Mouse (Mus musculus) gastrocnemius, postnatal 36 days (tissue): Measurements from ENCODE around the gene Pelo. TPM values are rescaled to one million over a fixed set of nuclear protein-coding genes. Genes with fewer than 3 reads are reported as not detected.

Experiments
- DNase-seq, 2 experiments: peaks; one replicate each; pipeline ENCODE4 v3.0.0; 2022
- intact Hi-C: fragments of 180-260 bp; cut with DNase I; formaldehyde crosslinking; loops from one replicate; pipeline ENCODE4 v1.15.1; 2025
- total RNA-seq, 2 experiments: library from RNA; stranded (reverse); gene quantifications; 2 replicates each; pipeline ENCODE4 v1.2.3; 2021

Pelo gene
- total RNA-seq, 2 experiments from 2014 or later = 8.2 to 10.3 TPM

DNA sequence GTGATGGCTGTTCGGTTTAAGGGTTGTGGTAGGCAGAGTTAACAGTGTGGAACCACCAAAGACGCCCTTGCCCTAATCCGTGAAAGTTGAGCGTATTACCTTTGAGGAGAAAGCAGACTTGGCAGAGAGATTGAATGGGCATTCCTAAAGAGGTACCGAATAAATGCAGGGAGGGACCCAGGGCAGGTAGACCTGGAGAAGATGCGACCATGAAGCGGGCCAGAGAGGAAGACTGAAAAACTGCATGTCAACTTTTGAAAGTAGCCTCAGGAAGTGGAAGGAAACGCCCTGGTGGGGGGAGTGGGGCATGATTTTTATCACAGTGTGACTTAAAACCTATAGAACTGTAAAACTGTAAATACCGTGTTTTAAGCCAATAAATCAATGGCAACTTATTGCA lies 9.4 kb upstream of the Pelo start:
- no peak for DNase-seq
- intact Hi-C loops = loop anchor here (5.0 to 10.0 kb wide), 2 partner anchors 118 to 265 kb away; no protein-coding TSS in a partner anchor

DNA sequence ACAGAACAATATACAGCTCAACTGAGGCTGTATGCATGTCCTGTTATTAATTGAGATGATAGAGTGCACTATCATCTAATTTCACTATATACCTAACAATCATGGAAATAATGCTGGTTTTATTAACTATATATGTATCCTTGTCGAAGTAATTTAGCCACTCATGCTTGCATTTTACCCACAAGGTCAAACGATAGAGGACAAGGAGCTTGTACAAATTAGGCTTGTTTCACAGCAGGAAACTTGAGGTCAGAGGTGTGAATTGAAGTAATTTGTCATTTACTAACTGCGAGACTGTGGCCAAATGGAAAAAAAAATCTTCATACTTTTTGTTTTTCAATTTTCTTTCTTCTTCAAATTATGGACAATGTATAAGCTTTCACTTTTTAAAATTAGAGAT lies 8.2 kb upstream of the Pelo start:
- intact Hi-C loops = loop anchor here (5.0 to 10.0 kb wide), 2 partner anchors 119 to 263 kb away; no protein-coding TSS in a partner anchor

DNA sequence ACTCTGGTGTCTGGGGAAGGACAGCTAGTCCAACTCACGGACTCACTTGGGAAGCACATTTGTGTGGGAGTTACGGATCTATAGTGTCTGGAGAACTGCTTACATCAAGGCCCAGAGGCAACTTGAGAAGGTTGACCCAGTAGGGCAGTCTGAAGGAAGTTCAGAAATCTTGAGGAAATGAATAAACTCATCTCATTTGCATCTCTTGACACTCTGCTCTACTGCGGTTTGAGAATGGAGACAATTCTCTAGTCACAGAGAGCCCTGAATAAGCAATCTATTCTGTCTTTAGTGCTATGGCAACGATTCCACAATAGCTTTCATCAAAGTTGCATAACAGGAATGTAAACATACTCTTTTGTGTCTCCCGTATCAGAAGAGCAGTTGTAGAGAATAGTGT lies 7.0 kb upstream of the Pelo start:
- intact Hi-C loops = loop anchor here (5.0 to 10.0 kb wide), 2 partner anchors 120 to 262 kb away; no protein-coding TSS in a partner anchor
- DNase-seq = no peak

More for the DNA sequence above, 8.2 kb upstream of the Pelo start:
- no peak for DNase-seq

DNA sequence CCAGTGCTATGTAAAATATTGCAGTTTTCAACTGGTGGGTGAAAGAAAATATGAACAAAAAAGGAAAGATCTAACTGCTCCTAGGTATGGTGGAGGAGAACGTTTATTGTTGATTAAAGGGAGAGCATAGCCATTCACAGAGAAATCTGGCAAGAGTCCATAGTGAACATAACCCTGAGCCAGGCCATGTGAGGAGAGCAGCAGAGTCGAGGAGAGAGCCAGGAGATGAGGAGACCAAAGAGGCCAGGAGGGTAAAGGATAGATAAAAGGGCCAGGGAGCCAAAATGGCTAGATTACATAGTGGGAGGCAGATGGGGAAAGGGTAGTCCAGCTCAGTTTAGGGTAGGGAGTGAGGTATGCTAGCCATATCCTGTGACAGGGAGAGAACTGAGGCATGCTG lies 6.2 kb upstream of the Pelo start:
- no peak for DNase-seq

DNA sequence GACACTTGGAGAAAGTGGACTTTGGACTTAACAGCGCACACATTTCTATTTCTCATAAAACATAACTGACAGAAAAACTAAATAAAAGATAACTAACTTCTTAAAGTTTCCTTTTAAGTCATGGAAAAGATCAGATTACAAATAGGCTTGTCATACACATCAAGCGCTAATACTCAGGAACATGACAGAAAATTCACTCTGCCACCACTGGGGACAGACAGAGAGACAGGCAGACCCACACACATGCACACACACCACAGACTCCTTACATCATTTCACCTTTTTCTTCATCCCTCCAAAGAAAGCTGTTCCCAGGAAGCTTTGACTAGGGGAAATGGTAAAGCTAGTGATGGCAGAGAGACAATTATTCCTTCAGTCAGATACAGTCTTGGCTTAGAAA lies 5.4 kb upstream of the Pelo start:
- intact Hi-C loops = loop anchor here (5.0 to 10.0 kb wide), 2 partner anchors 122 to 261 kb away; no protein-coding TSS in a partner anchor
- DNase-seq = no peak

More for the DNA sequence above, 6.2 kb upstream of the Pelo start:
- intact Hi-C loops = loop anchor here (5.0 to 10.0 kb wide), 2 partner anchors 121 to 261 kb away; no protein-coding TSS in a partner anchor

DNA sequence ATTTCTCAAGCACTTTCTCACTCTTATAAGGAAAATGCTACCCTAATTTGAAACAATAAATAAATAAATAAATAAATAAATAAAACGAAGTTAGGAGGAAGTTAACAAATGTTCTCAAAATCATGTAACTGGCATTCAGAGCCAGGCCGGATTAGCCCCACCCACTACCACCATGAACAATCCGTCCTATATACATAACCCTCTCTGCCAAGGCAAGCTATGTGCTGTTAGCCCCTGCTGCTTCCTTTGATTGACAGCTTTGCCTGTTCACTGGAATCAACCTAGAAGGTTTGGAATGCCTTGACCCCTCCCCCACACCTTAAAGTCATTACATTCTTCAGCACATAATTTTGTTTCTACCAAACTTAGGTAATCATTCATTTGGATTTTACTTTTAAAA lies 1.5 kb upstream of the Pelo start:
- intact Hi-C loops = loop anchor here (10.0 kb wide), 1 partner anchor 257 kb away; no protein-coding TSS in a partner anchor
- no peak for DNase-seq

DNA sequence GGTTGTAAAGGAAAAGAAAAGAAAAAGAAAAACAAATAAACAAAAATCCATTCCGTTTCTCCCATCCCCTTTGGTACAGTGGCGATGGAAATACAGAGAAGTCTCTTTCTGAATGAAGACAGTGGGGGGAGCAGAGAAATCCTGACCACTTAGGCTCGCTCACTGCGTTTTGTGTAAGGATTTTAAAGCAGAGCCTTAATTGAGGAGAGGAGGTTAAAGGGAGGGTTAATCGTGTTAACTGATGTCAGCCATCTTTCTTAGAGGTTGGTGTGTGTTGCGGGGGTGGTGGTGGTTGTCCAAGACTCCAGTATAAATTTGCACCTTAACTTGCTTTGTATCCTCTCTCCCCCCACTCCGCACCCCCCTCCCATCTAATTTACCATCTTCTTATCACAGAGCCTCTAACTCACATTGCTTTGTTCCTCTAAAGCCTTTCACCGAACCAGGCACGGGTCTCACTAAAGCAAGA lies 1.0 kb upstream of the Pelo start:
- DNase-seq = no peak
- intact Hi-C loops = loop anchor here (10.0 kb wide), 1 partner anchor 256 kb away; no protein-coding TSS in a partner anchor

DNA sequence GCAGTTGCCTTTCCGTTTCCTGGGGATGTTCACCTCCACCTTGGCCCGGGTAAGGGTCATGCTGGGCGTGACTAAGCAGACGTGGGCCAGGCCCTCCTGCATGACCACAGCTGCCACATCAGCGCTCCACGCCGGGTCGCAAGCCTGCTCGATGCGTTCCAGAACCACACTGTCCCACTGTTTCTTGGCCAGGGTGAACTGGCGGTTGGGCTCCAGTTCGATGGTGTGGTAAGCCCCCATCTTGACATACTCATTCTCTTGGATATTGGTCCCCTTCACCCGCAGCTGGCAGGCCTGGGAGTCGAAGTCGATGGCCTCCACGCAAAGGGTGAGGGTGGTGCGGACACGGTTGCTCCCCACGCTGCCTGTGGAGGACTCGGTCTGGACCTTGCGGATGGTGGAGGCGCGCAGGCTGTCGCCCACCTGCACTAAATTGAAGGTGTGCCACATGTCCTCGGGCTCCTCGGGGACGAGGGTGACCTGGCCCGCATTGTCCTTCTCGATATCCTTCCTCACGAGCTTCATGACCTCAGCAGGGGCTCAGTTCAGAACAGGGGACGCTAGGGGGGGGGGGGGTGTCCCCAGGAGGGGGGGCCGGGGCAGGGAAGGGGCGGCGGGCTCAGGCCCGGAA lies 476 bp downstream of the Pelo start:
- intact Hi-C loops = loop anchor here (10.0 kb wide), 1 partner anchor 255 kb away; no protein-coding TSS in a partner anchor
- DNase-seq = peak; percentile 17 to 30

DNA sequence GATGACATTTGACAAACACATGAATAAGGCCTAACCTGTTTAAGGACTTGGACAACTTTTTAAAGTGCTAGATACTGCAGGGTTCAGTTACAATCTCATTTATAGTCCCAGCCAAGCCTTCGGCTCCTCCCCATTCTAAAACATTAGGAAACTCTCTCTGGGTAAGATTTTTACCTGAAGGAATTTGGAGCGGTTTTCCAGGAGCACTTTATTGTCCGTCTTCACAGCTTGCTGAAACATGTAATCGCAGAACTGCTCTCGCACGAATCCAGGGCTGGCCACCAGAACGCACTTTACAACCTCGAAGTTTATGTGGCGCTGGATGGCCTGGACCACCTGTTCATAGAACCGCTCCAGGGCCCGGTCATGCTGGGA lies 979 bp downstream of the Pelo start:
- no peak for DNase-seq
- intact Hi-C loops = no loop called here

DNA sequence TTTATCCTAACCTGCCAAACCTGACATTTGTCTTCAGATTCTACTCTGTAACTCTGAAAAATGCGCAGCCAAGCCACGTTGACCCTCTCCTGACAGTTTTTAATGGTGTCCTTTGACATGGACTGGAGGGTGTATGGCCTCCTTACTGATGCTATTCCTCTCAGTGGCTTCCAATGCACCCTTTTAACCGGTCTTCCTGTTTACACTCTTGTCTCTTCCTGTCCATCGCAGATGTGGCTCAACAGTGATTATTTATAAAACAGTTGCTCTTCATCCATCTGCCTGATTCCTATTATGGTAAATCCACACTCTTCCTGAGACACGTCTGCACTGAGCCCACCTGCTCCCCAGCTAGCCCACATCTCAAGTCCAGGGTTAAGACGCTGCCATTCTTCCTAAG lies 4.0 kb downstream of the Pelo start:
- intact Hi-C loops = no loop called here
- DNase-seq = no peak

DNA sequence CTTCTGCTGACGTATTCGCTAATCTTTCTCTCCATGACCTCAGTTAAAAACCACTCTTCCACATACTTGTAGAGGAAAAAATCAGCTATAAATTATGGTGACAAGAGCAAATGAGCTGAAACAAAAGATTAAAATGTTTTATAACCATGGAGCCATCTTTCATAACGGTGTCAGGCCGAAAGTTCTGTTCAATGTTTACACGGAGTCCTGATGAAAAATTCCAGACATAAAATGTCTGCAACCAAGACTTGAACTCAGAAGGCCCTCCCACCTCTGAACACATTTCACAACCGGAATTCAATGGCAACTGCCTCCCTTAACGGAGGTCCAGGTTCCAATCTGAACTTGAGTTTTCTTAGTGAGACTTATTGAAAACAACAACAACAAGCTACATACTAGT lies 7.6 kb downstream of the Pelo start:
- intact Hi-C loops = no loop called here
- DNase-seq = no peak

DNA sequence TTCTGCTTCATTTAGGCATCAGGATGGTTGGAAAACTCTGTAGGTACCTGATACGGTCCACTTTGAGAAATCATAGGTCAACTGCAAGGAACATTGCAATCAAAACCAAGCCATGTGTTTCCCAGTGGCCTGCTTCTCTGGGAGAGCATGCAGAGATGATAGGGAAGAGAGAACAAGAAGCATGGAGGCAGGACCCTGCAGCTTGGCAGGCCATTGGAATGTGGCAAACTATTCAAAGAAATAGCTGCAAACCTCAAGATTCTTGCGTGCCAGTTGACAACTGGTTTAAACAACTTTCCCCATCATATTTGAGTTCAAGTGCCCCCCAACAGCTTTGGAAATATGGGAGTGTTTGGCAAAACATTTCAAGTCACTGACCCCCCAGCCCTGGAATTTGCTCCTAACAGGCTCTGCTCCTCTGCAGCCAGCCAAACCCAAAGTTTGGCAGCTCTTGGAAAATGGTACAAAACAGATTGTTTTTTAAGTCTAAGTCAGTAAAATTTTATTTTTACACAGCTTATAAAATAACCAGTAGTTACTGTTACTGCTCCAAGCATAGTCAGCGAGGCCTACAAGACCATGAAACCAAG lies 9.9 kb downstream of the Pelo start:
- intact Hi-C loops = no loop called here

DNA sequence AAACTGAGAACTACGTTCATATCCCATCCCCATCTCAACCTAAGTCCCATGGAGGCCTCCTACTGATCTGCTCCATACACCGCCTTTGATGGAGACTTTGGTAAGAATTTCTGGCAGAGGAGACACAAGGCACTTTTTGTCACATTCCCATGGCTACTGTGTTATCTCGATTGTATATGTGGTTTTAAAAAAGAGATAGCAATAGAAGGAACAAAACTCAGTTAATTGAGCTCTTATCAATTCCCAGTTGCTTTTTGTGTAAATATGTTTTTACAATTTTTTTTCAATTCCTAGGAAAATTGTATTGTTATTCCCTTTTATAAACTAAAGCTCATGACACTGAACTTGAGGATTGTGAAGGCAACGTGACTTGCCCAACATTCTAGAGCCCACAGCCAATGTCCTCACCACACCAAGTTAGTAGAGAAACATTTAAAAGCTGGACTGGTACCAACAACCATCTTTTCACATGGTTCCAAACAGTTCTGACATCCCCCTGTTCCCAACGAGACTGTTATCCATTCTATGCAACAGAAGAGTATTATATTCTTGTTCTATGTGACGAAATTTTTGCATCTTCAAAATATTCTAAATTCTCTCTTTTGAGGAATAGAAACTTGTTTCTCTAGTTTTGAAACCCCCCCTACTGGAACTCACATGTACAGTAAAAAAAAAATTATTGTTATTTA lies 10.8 kb downstream of the Pelo start:
- intact Hi-C loops = no loop called here
- no peak for DNase-seq

More for the DNA sequence above, 9.9 kb downstream of the Pelo start:
- no peak for DNase-seq

DNA sequence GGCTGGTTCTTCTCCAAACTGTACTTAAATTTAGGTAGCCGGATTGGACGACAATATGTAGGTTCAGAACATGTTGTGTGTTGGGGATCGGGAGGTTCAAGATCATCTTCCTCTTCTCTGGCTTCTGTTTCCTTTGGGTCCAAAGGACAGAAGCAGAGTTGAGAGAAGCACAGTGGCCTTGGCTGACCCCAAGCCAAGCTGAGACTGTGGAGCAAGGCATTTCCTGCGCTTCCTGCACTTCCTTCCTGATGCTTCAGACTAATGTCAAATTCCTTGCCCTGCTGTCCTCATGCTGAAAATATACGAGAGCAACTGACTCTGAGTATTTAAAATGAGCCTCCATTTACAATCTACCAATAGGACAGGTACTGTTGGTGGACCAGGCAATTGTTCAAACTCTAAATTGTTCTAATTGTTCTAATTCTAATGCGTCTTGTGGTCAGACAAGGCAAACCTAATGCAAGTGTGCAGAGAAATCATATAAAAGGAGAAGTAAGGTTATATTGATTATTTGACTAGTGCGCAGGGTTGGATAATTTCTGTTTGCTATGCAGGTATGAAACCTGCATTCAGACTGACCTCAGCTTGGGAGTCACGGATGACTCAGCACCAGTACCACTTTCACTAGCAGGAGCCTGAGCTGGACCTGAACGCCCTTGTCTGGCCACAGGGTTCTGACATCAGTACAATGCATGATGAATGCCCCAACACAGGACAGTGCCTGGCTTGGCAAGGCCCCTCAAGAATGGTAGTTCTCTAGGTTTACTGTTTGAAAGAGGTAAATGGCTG lies 12.4 kb downstream of the Pelo start:
- intact Hi-C loops = no loop called here
- no peak for DNase-seq

DNA sequence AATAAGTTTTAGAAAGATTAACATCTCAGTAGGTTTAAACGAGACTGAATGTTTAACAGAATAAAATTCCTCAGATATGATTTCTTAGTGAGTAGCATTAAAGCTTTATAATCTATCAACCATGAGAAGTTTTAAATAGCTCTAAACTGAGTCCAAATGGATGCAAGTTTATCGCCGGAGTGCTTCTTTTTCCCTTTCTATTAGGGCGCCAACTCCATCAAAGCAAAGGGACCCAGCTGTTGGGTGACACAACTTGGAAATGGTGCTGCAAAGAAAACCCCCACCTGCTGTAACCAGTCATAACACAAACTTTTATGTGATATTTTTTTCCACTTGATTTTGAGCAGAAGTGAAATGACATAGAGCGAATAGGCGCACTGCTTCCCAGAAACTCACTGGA lies 17.6 kb downstream of the Pelo start:
- intact Hi-C loops = no loop called here
- DNase-seq = no peak

DNA sequence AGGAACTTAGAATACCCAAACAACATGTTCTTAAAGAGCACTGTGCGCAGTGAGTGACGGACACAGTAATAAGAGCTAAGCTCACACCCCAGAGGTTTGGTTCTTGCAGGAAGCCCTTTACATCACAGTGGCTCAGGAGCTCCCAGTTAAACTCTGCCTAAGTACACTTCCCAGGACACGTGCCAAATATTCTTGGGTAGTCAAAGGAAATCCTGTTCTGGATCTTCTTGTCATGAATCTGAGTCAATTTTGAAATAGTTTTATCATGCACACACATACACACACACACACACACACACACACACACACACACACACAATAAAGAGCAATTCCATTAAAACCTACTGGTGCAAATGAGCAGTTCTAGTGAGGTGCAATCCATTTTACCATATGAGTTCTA lies 18.6 kb downstream of the Pelo start:
- intact Hi-C loops = no loop called here
- DNase-seq = no peak

DNA sequence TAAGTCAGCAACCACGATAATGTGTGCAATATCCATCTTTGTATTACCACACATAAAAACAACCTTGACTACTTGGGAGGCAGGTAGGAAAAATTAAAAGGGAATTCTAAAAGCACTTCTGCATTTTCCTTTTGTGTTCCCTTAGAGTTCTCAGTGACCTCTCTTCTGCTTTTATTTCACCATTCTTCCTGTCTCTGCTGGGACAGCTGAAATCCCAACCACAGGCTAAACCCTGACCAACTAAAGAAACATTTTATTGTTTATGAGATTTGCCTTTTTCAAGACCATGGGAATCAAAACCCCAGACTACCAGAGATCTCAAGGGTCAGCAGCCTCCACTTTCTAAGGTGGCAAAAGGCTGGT lies 22.0 kb downstream of the Pelo start:
- no peak for DNase-seq
- intact Hi-C loops = no loop called here

DNA sequence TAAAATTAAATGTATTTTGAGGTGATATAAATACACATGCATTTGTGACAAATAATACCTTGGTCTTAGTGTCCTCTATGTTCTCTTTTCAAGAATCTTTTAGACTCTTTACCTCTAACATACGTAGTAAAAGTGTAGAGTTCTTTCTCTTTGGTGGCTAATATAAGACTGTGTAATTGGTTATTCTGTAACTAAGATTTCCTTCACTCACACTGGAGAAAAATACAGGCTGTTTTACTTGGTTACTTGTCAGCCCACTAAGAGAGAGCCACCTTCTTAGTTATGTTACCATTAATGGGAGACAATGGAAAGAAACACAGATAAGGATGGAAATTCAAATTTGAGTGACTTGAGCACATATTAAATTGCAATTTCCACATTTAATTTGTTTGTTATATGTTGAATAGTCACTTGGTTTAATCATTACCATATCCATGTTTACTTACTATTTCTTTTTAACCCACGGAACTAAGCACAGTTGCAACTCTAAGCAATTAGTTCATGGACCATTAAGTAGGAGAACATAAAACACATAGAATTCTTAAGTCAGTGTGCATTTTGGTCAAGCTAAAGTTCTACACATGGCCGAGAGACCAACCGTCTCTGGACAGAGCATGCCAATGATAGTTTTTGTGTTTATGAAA lies 22.5 kb downstream of the Pelo start:
- no peak for DNase-seq
- intact Hi-C loops = no loop called here

DNA sequence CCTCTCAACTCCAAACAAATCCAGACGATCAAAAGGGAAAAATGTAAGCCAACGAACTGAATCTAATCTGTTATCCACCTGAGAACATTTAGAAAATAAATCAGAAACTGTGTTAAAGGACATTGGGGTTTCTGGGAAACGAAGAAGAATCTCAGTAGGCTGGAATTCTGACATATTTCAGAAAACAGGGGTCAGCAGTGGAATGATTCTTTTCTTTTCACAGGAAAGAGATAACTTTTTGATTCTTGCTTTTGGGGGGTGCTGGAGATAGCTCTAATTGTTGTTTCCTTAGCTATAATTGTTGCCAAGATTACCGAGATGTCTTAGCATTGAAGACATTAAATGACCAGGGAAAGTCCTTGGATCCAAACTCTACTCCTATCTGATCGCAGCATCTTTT lies 32.4 kb downstream of the Pelo start:
- no peak for DNase-seq
- intact Hi-C loops = no loop called here

DNA sequence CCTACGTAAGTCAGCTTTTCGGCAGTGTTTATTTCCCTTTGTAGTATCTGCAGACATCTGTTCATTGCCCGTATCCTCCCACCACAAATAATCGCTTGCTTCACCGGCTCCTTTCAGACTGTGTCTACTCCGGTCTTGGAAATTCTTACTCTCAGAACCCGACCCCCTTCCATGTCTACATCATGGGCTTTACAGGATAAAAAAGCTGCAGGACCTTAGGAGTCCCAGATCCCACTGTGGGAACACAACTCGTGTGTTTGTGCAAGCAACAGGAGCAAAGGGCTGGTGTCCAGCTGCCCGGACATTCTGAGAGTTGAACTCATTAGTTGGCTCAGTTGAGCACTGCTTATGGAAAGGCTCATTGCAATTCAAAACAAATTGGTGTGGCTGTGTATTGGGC lies 35.2 kb downstream of the Pelo start:
- intact Hi-C loops = no loop called here
- no peak for DNase-seq
